8 mouse cellular contexts compared by ENCODE assay signal in genomic region chr9:21591831-21592702, GRCm38 (mm10). TPM values are rescaled to one million over a fixed set of nuclear protein-coding genes. Genes with fewer than 3 reads are reported as not detected.
DNase-seq lines count a peak whose midpoint lies in the region; ATAC-seq and TF ChIP-seq lines count a peak whose summit lies in the region.

No protein-coding gene starts in this region.

- dilution Hi-C loops in CH12.LX (cut with MboI; ENCODE audit: extremely low pct_ligation_motif_present, extremely low pct_unique_long_range_greater_than_20kb, low sequenced_read_pairs): no loop called here

- 19% methylated on average over 17 of the region's 17 CpGs for WGBS in heart, embryonic 12.5 days
- WGBS in limb, embryonic 15.5 days: 18% methylated on average over 17 of the region's 17 CpGs
- 19% methylated on average over 17 of the region's 17 CpGs for WGBS in stomach, embryonic 14.5 days

- peak; percentile 34 for ATAC-seq in heart, embryonic 12.5 days (ENCODE audit: insufficient number of reproducible peaks, low FRiP score)
- peak; percentile 31 for ATAC-seq in erythroid progenitor cell, adult 5-6 weeks (replicated peaks; ENCODE audit: low FRiP score, poor library complexity, severe bottlenecking)
- peak; percentile 45 for ATAC-seq in limb, embryonic 15.5 days (ENCODE audit: insufficient number of reproducible peaks, low FRiP score, low TSS enrichment, low read depth)
- ATAC-seq in stomach, embryonic 14.5 days (ENCODE audit: insufficient number of reproducible peaks, insufficient read depth, low FRiP score, low read depth): no peak; the same call in 1 of the 2 replicates

- H3K27me3 ChIP-seq in heart, embryonic 12.5 days (replicated peaks): no peaks in the 10 kb centered on the region
- no peaks in the 10 kb centered on the region for H3K27me3 ChIP-seq in CH12.LX (replicated peaks)
- H3K27me3 ChIP-seq in limb, embryonic 15.5 days: no peaks in the 10 kb centered on the region
- no peaks in the 10 kb centered on the region for H3K27me3 ChIP-seq in stomach, embryonic 14.5 days (ENCODE audit: control insufficient read depth, insufficient read depth, low read length)

- peak overlapping the region; percentile 96 for H3K4me3 ChIP-seq in heart, embryonic 12.5 days
- H3K4me3 ChIP-seq in CH12.LX (replicated peaks in 1 of 3; ENCODE audit: low read depth in 2 of 3, low read length in 2 of 3, poor library complexity in 1 of 3): peak overlapping the region; percentile 89 to 99 (median 97)
- H3K4me3 ChIP-seq in limb, embryonic 15.5 days: peak overlapping the region; percentile 99
- H3K4me3 ChIP-seq in stomach, embryonic 14.5 days (ENCODE audit: low read depth, low read length): peak overlapping the region; percentile 93

- no peak; the same call in 1 of the 2 replicates for TF ChIP-seq POLR2A in CH12.LX (IDR thresholded peaks at IDR 0.05; ENCODE audit: low read depth, low read length)

- peaks cover 18% of the 10 kb centered on the region for H3K79me2 ChIP-seq in CH12.LX (replicated peaks; ENCODE audit: control insufficient read depth, extremely low read depth, insufficient read depth, poor library complexity, severe bottlenecking)

- no peaks in the 10 kb centered on the region for H3K9me3 ChIP-seq in heart, embryonic 12.5 days (replicated peaks)
- H3K9me3 ChIP-seq in CH12.LX (replicated peaks; ENCODE audit: low read length): no peaks in the 10 kb centered on the region
- no peaks in the 10 kb centered on the region for H3K9me3 ChIP-seq in limb, embryonic 15.5 days
- no peaks in the 10 kb centered on the region for H3K9me3 ChIP-seq in stomach, embryonic 14.5 days (ENCODE audit: control insufficient read depth, low read depth, low read length)

- no peak for DNase-seq in heart, adult 18-20 months
- DNase-seq in CH12.LX (ENCODE audit: extremely low read depth): no peak
- DNase-seq in left cerebral cortex, postnatal 36 days (ENCODE audit: low spot score in 2 of 2): no peak
- DNase-seq in embryo, embryonic 11 days: no peak

- intact Hi-C loops in left cerebral cortex, postnatal 36 days (cut with DNase I): loop anchor here (1.0 kb wide), 1 partner anchor 46 kb away; the partner anchor contains the start of gene Carm1

- peaks cover 27% of the 10 kb centered on the region for H3K4me1 ChIP-seq in heart, embryonic 12.5 days (replicated peaks)
- peaks cover 12 to 65% of the 10 kb centered on the region in 2 experiments for H3K4me1 ChIP-seq in CH12.LX (ENCODE audit: control insufficient read depth in 1 of 2, insufficient read depth in 2 of 2)
- peaks cover 33% of the 10 kb centered on the region for H3K4me1 ChIP-seq in limb, embryonic 15.5 days
- peaks cover 19% of the 10 kb centered on the region for H3K4me1 ChIP-seq in stomach, embryonic 14.5 days (ENCODE audit: control insufficient read depth, insufficient read depth, low read length)

- peak overlapping the region; percentile 68 for H3K9ac ChIP-seq in heart, embryonic 12.5 days
- peak overlapping the region; percentile 67 for H3K9ac ChIP-seq in CH12.LX (ENCODE audit: insufficient read depth, low read depth)
- peak overlapping the region; percentile 43 for H3K9ac ChIP-seq in limb, embryonic 15.5 days
- peak overlapping the region; percentile 14; the same call in 1 of the 2 replicates for H3K9ac ChIP-seq in stomach, embryonic 14.5 days (replicated peaks; ENCODE audit: low read depth, low read length)

- peak overlapping the region; percentile 12; the same call in 1 of the 2 replicates for H3K27ac ChIP-seq in heart, embryonic 12.5 days (ENCODE audit: poor library complexity, severe bottlenecking)
- H3K27ac ChIP-seq in CH12.LX (ENCODE audit: insufficient read depth, low read depth): peak overlapping the region; percentile 87
- peak overlapping the region; percentile 84 for H3K27ac ChIP-seq in limb, embryonic 15.5 days
- H3K27ac ChIP-seq in stomach, embryonic 14.5 days (ENCODE audit: low read length): peak overlapping the region; percentile 70; the same call in 1 of the 2 replicates

- in situ Hi-C loops in CH12.LX (cut with MboI; ENCODE audit: low pct_ligation_motif_present, low pct_unique_long_range_greater_than_20kb, low sequenced_read_pairs): loop anchor here (5.0 kb wide), 1 partner anchor 45 kb away; the partner anchor contains the start of gene Carm1

- peak overlapping the region; percentile 89 for H3K4me2 ChIP-seq in heart, embryonic 12.5 days
- H3K4me2 ChIP-seq in CH12.LX (ENCODE audit: insufficient read depth, low read depth, poor library complexity, severe bottlenecking): peak overlapping the region; percentile 94
- H3K4me2 ChIP-seq in limb, embryonic 15.5 days: peak overlapping the region; percentile 78
- H3K4me2 ChIP-seq in stomach, embryonic 14.5 days (replicated peaks; ENCODE audit: low read depth, low read length): peak overlapping the region; percentile 88

- no peak for TF ChIP-seq CTCF in CH12.LX (conservative IDR thresholded peaks at IDR 0.05 in 1 of 2, IDR thresholded peaks at IDR 0.05 in 1 of 2; ENCODE audit: low read depth in 2 of 2, low read length in 2 of 2)

- no peak for TF ChIP-seq EP300 in CH12.LX (IDR thresholded peaks at IDR 0.05; ENCODE audit: low read length)

- peaks cover 60% of the 10 kb centered on the region for H3K36me3 ChIP-seq in heart, embryonic 12.5 days
- peaks cover 30 to 60% of the 10 kb centered on the region in 2 experiments for H3K36me3 ChIP-seq in CH12.LX (replicated peaks in 1 of 2; ENCODE audit: control insufficient read depth in 1 of 2, insufficient read depth in 1 of 2, low read length in 1 of 2)
- H3K36me3 ChIP-seq in limb, embryonic 15.5 days: peaks cover 57% of the 10 kb centered on the region
- peaks cover 39% of the 10 kb centered on the region for H3K36me3 ChIP-seq in stomach, embryonic 14.5 days (ENCODE audit: control insufficient read depth, insufficient read depth, low read length)

- no peak for TF ChIP-seq RAD21 in CH12.LX (IDR thresholded peaks at IDR 0.05; ENCODE audit: low read depth, low read length)

TF ChIP-seq in CH12.LX, 34 proteins besides CTCF, POLR2A, EP300 and RAD21:
- no peak for TF ChIP-seq JUND (conservative IDR thresholded peaks at IDR 0.05; ENCODE audit: low read depth, low read length)
- TF ChIP-seq ZMIZ1 (IDR thresholded peaks at IDR 0.05; ENCODE audit: low read depth, low read length): peak; percentile 53
- TF ChIP-seq TCF12 (IDR thresholded peaks at IDR 0.05; ENCODE audit: low read depth, low read length): no peak
- TF ChIP-seq MYC (IDR thresholded peaks at IDR 0.05; ENCODE audit: low read depth, low read length): 0 out of 2 replicates have a peak, but pooled peaks have one; percentile 5
- TF ChIP-seq CHD2 (IDR thresholded peaks at IDR 0.05; ENCODE audit: low read length): 0 out of 2 replicates have a peak, but pooled peaks have one; percentile 8

RNA-seq across cellular contexts. Expression of gene Timm29, which starts 0.5 kb away (rescaled TPM):
- 33.6 and 34.5 TPM in 2 replicates for polyA plus RNA-seq in heart, embryonic 12.5 days (2016; fragmentation: Nextera tagmentation; extraction: Ambion mirVana)
- total RNA-seq in heart, adult 18-20 months (2021): 10 to 100 TPM; 62.0 to 62.2 TPM
- total RNA-seq in CH12.LX (2012; rRNA removed): 12.0 and 16.0 TPM in 2 replicates
- total RNA-seq in CH12.LX (2014; rRNA removed): 19.1 and 19.5 TPM in 2 replicates
- polyA plus RNA-seq in CH12.LX (2012; ENCODE audit: insufficient read length, low read depth): 29.6 and 34.6 TPM in 2 replicates
- total RNA-seq in erythroid progenitor cell, adult 5-6 weeks (2015; ENCODE audit: low replicate concordance): 21.3 and 26.4 TPM in 2 replicates
- 23.0 and 27.2 TPM in 2 replicates for total RNA-seq in erythroid progenitor cell, adult 5-6 weeks (2017; ENCODE audit: low replicate concordance)
- 28.3 and 31.4 TPM in 2 replicates for polyA plus RNA-seq in limb, embryonic 15.5 days (2015; fragmentation: Nextera tagmentation; extraction: Ambion mirVana)
- 29.4 and 33.4 TPM in 2 replicates for polyA plus RNA-seq in stomach, embryonic 14.5 days (2014; fragmentation: Nextera tagmentation; extraction: Ambion mirVana)
- total RNA-seq in left cerebral cortex, postnatal 36 days (2021): 10 to 100 TPM; 48.9 to 49.1 TPM

RNA-seq across cellular contexts. Expression of gene Yipf2, which starts 0.6 kb away (rescaled TPM):
- polyA plus RNA-seq in heart, embryonic 12.5 days (2016; fragmentation: Nextera tagmentation; extraction: Ambion mirVana): 12.9 and 14.8 TPM in 2 replicates
- 1 to 10 TPM; 4.8 to 7.6 TPM for total RNA-seq in heart, adult 18-20 months (2021)
- total RNA-seq in CH12.LX (2012; rRNA removed) (13.6 and 17.5 TPM in 2 replicates), CH12.LX (2014; rRNA removed) (13.1 and 16.6 TPM in 2 replicates)
- 17.0 and 21.2 TPM in 2 replicates for polyA plus RNA-seq in CH12.LX (2012; ENCODE audit: insufficient read length, low read depth)
- 1.7 TPM in 1 of 2 replicates, not detected in the other for total RNA-seq in erythroid progenitor cell, adult 5-6 weeks (2015; ENCODE audit: low replicate concordance)
- 1.5 and 5.8 TPM in 2 replicates for total RNA-seq in erythroid progenitor cell, adult 5-6 weeks (2017; ENCODE audit: low replicate concordance)
- polyA plus RNA-seq in limb, embryonic 15.5 days (2015; fragmentation: Nextera tagmentation; extraction: Ambion mirVana): 23.3 and 23.6 TPM in 2 replicates
- 26.9 and 27.5 TPM in 2 replicates for polyA plus RNA-seq in stomach, embryonic 14.5 days (2014; fragmentation: Nextera tagmentation; extraction: Ambion mirVana)
- total RNA-seq in left cerebral cortex, postnatal 36 days (2021): 10 to 100 TPM; 21.5 to 22.7 TPM

RNA-seq across cellular contexts. Expression of gene Smarca4, which starts 23.9 kb away (rescaled TPM):
- polyA plus RNA-seq in heart, embryonic 12.5 days (2016; fragmentation: Nextera tagmentation; extraction: Ambion mirVana): 76.0 and 78.5 TPM in 2 replicates
- total RNA-seq in heart, adult 18-20 months (2021): 10 to 100 TPM; 45.7 to 50.8 TPM
- total RNA-seq in CH12.LX (2012; rRNA removed) (74.3 and 78.9 TPM in 2 replicates), CH12.LX (2014; rRNA removed) (30.7 and 33.8 TPM in 2 replicates)
- 76.1 and 86.2 TPM in 2 replicates for polyA plus RNA-seq in CH12.LX (2012; ENCODE audit: insufficient read length, low read depth)
- 48.2 and 58.4 TPM in 2 replicates for total RNA-seq in erythroid progenitor cell, adult 5-6 weeks (2015; ENCODE audit: low replicate concordance)
- total RNA-seq in erythroid progenitor cell, adult 5-6 weeks (2017; ENCODE audit: low replicate concordance): 61.2 and 65.4 TPM in 2 replicates
- polyA plus RNA-seq in limb, embryonic 15.5 days (2015; fragmentation: Nextera tagmentation; extraction: Ambion mirVana): 65.4 and 68.7 TPM in 2 replicates
- polyA plus RNA-seq in stomach, embryonic 14.5 days (2014; fragmentation: Nextera tagmentation; extraction: Ambion mirVana): 91.8 and 95.0 TPM in 2 replicates
- 100 to 1,000 TPM; 113 to 121 TPM for total RNA-seq in left cerebral cortex, postnatal 36 days (2021)

RNA-seq across cellular contexts. Expression of gene Carm1, which starts 45.4 kb away (rescaled TPM):
- 49.9 and 53.8 TPM in 2 replicates for polyA plus RNA-seq in heart, embryonic 12.5 days (2016; fragmentation: Nextera tagmentation; extraction: Ambion mirVana)
- total RNA-seq in heart, adult 18-20 months (2021): 10 to 100 TPM; 57.7 to 61.2 TPM
- total RNA-seq in CH12.LX (2012; rRNA removed): 42.2 and 46.7 TPM in 2 replicates
- 19.1 and 21.5 TPM in 2 replicates for total RNA-seq in CH12.LX (2014; rRNA removed)
- 98.5 and 111 TPM in 2 replicates for polyA plus RNA-seq in CH12.LX (2012; ENCODE audit: insufficient read length, low read depth)
- 137 and 146 TPM in 2 replicates for total RNA-seq in erythroid progenitor cell, adult 5-6 weeks (2015; ENCODE audit: low replicate concordance)
- total RNA-seq in erythroid progenitor cell, adult 5-6 weeks (2017; ENCODE audit: low replicate concordance): 95.5 and 100 TPM in 2 replicates
- 47.3 and 53.2 TPM in 2 replicates for polyA plus RNA-seq in limb, embryonic 15.5 days (2015; fragmentation: Nextera tagmentation; extraction: Ambion mirVana)
- 39.7 and 42.7 TPM in 2 replicates for polyA plus RNA-seq in stomach, embryonic 14.5 days (2014; fragmentation: Nextera tagmentation; extraction: Ambion mirVana)
- total RNA-seq in left cerebral cortex, postnatal 36 days (2021): 10 to 100 TPM; 70.8 to 76.7 TPM

Comparison
In these comparisons a context has a peak if more than half of its experiments do, and no peak if none do; other contexts are left out.
1. H3K27ac ChIP-seq: peak in every context shown above with its lines; median percentile 87 in CH12.LX; 84 in limb, embryonic 15.5 days; 70 in stomach, embryonic 14.5 days; 12 in heart, embryonic 12.5 days.
2. H3K9ac ChIP-seq: peak in every context shown above with its lines; median percentile 68 in heart, embryonic 12.5 days; 67 in CH12.LX; 43 in limb, embryonic 15.5 days; 14 in stomach, embryonic 14.5 days.